Mouse (Mus musculus) hindbrain, embryonic 15.5 days (tissue): ENCODE results near the gene Nudt14. TPM values are rescaled to one million over a fixed set of nuclear protein-coding genes. Genes with fewer than 3 reads are reported as not detected.

Experiments used
- ATAC-seq: fragments of 200-750 bp; cut with Nextera tagmentation; 2 replicates; pipeline ENCODE4 v1.8.0; 2017; ENCODE audit warnings: low read depth, moderate number of reproducible peaks, moderate TSS enrichment; ENCODE audit not compliant: low FRiP score
- H3K27ac ChIP-seq: fragments of 300-500 bp; sonication (generic); replicated peaks from 2 replicates; pipeline ENCODE4 v1.5.1; 2015; ENCODE audit warnings: mild to moderate bottlenecking, inconsistent platforms
- H3K27me3 ChIP-seq: fragments of 300-500 bp; sonication (generic); 2 replicates; pipeline ENCODE4 v1.6.1; 2015; ENCODE audit warnings: control low read depth, inconsistent platforms
- H3K36me3 ChIP-seq: fragments of 300-500 bp; sonication (generic); 2 replicates; pipeline ENCODE4 v1.6.1; 2015; ENCODE audit warnings: control low read depth, inconsistent platforms
- H3K4me1 ChIP-seq: fragments of 300-500 bp; sonication (generic); replicated peaks from 2 replicates; pipeline ENCODE4 v1.6.1; 2015; ENCODE audit warnings: control low read depth, inconsistent platforms
- H3K4me2 ChIP-seq: fragments of 300-500 bp; sonication (generic); 2 replicates; pipeline ENCODE4 v1.6.1; 2015; ENCODE audit warnings: moderate library complexity, mild to moderate bottlenecking, inconsistent platforms
- H3K4me3 ChIP-seq: fragments of 300-500 bp; sonication (generic); 2 replicates; pipeline ENCODE4 v1.5.1; 2015; ENCODE audit warnings: mild to moderate bottlenecking, inconsistent platforms
- H3K9ac ChIP-seq: fragments of 300-500 bp; sonication (generic); 2 replicates; pipeline ENCODE4 v1.6.1; 2015; ENCODE audit warnings: inconsistent platforms
- H3K9me3 ChIP-seq: fragments of 300-500 bp; sonication (generic); 2 replicates; pipeline ENCODE4 v1.6.1; 2016; ENCODE audit warnings: control low read depth, inconsistent platforms
- WGBS: fragments of 180-500 bp; shearing (Covaris S2); methylation state at CpG from one replicate; pipeline ENCODE4 v1.1.7; 2015; 5-methylcytosine and 5-hydroxymethylcytosine counted together
- microRNA-seq: library from miRNA; unstranded; fragments of <30 nt; microRNA quantifications from one replicate; pipeline ENCODE4, GENCODE M21; 2016
- polyA plus RNA-seq: library from polyadenylated mRNA; unstranded; fragments of >200 nt; fragmentation: Nextera tagmentation; extraction: Ambion mirVana; gene quantifications from 2 replicates; pipeline ENCODE4 v1.2.1, GENCODE M21; 2015

Nudt14 gene
- polyA plus RNA-seq, 1 experiment from 2014 or later = 60.9 TPM

DNA sequence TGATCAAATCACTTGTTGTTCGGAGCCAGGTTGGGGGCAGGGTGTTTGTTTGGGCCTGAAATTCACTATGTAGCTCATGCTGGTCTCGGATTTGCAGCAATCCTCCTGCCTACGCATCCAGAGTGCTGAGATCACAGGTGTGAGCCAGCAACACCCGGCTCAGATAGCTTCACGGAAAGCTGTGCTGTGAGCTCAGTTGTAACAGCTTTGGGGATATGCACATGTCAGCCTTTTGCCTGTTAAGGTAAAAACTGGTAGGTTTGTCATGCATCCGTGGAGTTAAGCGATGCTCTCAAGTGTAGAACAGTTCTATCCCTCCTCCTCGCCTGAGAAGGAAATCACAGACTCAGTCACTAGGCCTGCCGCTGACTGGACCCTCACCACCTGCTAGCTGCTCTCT lies 41.3 kb downstream of the Nudt14 start:
- no peak for ATAC-seq
- no peaks in the 10 kb centered on the region for H3K36me3 ChIP-seq
- H3K4me2 ChIP-seq = no peak overlapping the region
- no peak overlapping the region for H3K4me3 ChIP-seq
- WGBS = 85% methylated on average over 9 of the region's 9 CpGs
- H3K4me1 ChIP-seq = peaks cover 10% of the 10 kb centered on the region
- no peaks in the 10 kb centered on the region for H3K27me3 ChIP-seq
- H3K9me3 ChIP-seq = no peaks in the 10 kb centered on the region
- no peak overlapping the region for H3K9ac ChIP-seq
- no peak overlapping the region for H3K27ac ChIP-seq

DNA sequence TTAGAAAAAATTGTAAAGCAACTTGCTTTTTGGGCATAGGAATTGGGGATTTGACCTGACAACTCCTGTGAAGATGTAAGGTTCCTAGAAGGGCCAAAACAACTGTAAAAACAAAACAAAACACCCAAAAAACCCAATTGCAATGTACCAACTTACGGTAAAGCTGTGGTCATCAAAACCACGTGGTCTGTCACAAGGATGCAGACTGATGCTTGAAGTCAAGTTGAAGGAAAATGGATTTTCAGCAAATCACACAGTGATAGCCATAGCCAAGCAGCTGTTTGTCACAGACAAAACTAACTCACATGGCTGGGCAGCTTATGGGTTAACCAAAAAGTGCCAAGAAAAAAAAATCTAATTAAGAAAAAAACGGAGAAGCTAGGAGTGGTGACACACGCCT lies 43.0 kb downstream of the Nudt14 start:
- Histone ChIP-seq H3K9ac (no peak overlapping the region), H3K9me3 (no peaks in the 10 kb centered on the region), H3K4me1 (peaks cover 15% of the 10 kb centered on the region), H3K4me2 (no peak overlapping the region), H3K4me3 (no peak overlapping the region), H3K36me3 (no peaks in the 10 kb centered on the region), H3K27me3 (no peaks in the 10 kb centered on the region), H3K27ac (no peak overlapping the region)
- ATAC-seq = no peak
- WGBS = 55% methylated on average over 4 of the region's 4 CpGs

DNA sequence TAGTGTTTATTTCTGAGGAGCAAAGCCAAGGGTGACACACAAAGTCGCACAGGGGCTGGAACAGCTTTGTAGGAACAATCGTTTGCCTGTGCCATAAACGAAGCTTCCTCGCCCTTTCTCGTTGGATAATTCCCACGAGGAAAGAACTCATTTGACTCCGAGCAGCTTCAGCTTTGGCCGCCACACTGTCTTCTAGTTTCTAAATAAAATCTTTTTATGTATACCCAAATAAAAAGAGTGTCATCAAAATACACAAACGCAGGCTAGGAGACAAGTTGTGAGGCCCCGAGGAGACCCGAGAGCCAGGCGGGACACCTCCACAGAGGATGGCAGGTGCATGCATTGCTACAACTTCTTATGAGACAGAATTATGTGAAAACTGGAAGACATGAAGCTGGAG lies 43.6 kb downstream of the Nudt14 start:
- H3K27me3 ChIP-seq = no peaks in the 10 kb centered on the region
- no peak for ATAC-seq
- no peak overlapping the region for H3K9ac ChIP-seq
- no peak overlapping the region for H3K4me3 ChIP-seq
- no peaks in the 10 kb centered on the region for H3K9me3 ChIP-seq
- H3K4me2 ChIP-seq = peak overlapping the region; percentile 43; the same call in 1 of the 2 replicates
- H3K36me3 ChIP-seq = no peaks in the 10 kb centered on the region
- WGBS = 54% methylated on average over 12 of the region's 12 CpGs
- peak overlapping the region; percentile 10; the same call in 1 of the 2 replicates for H3K27ac ChIP-seq
- peaks cover 15% of the 10 kb centered on the region for H3K4me1 ChIP-seq

DNA sequence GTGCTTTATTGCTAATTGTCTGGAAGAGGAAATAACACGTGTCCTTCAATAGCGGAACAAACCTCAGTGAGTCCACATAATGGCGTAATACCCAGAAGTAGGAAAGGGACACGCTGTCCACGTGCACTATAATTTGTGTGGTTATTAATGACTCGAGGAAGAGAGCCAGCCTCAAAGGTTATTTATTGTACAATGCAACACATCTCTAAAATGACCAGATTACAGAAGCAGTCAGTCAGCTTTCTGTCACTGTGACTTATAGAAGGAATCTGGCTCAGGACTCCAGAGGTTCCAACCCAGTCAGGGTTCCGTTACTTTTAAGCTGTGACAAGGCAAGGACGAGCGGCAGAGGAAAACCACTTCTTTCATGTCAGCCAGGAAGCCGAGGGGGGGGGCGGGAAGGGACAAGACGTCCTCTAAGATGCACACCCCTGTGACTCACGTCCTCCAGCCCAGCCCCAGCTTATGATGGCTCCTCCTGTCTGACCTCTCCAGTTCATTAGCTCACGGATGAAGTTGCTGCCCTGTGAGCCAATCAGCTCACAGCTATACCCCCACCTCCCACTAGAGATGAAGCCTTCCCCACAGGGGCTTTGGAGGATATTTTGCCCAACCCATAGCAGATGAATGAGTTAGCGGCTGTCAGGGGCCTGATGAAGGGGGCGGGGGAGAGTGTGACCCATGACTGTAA lies 44.3 kb downstream of the Nudt14 start:
- H3K4me2 ChIP-seq = peak overlapping the region; percentile 43
- H3K9ac ChIP-seq = no peak overlapping the region
- no peak overlapping the region for H3K4me3 ChIP-seq
- peak; percentile 79; the same call in 1 of the 2 replicates for ATAC-seq
- WGBS = 28% methylated on average over 16 of the region's 16 CpGs
- no peaks in the 10 kb centered on the region for H3K36me3 ChIP-seq
- peaks cover 15% of the 10 kb centered on the region for H3K4me1 ChIP-seq
- peak overlapping the region; percentile 10; the same call in 1 of the 2 replicates for H3K27ac ChIP-seq
- H3K27me3 ChIP-seq = no peaks in the 10 kb centered on the region
- H3K9me3 ChIP-seq = no peaks in the 10 kb centered on the region

DNA sequence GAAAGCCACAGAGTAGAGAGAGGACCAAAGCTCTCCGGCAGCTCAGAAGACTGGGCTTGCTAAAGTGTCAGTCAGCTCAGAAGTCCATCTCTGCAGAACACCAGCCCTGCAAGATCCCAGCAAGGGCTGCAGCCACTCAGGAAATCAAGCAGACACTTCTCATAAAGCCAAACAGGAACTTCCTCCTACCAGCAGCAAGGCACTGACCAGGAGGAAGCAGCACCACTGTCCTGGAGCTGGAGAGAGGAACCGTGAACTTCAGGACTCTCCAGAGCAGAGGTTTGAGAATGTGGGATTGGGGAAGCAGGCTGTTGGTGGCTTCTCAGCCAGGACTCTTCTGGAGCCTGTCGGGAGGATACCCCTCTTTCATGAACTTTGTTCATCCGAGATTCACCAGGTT lies 47.0 kb downstream of the Nudt14 start:
- Histone ChIP-seq H3K9ac (no peak overlapping the region), H3K4me2 (no peak overlapping the region), H3K36me3 (no peaks in the 10 kb centered on the region), H3K9me3 (no peaks in the 10 kb centered on the region), H3K4me1 (peaks cover 15% of the 10 kb centered on the region), H3K4me3 (no peak overlapping the region), H3K27me3 (no peaks in the 10 kb centered on the region), H3K27ac (0 out of 2 replicates have a peak overlapping the region, but pooled peaks have one; percentile 21)
- 76% methylated on average over 4 of the region's 4 CpGs for WGBS
- no peak for ATAC-seq

DNA sequence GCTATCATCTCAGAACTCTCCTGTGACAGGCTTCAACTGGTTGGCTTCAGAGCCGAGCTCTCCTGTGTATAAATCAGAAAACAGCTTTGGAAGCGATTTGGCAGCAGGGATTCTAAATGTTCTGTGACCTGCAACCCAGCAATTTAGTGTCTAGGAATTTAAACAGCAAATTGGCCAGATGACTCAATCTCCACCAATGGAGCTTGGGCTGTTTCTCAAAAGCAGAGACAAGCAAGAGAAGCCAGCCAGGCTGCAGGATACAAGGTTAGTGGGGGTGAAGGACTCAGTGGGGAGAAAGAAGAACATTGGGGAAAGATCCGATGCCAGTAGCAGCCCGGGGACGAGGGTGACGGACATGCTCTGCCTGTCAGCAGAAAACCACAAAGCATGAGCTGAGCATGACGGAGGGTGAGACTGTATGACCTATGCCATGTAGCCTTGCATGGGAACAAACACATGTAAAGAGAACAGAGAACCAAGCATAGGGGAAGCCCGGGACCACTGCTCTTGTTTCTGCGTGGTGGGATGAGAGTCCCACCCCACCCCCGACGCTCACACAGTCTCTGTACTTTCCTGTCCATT lies 47.5 kb downstream of the Nudt14 start:
- Histone ChIP-seq H3K36me3 (no peaks in the 10 kb centered on the region), H3K4me2 (no peak overlapping the region), H3K27me3 (no peaks in the 10 kb centered on the region), H3K4me3 (no peak overlapping the region), H3K4me1 (peaks cover 15% of the 10 kb centered on the region), H3K9ac (no peak overlapping the region), H3K9me3 (no peaks in the 10 kb centered on the region), H3K27ac (no peak overlapping the region; the same call in 1 of the 2 replicates)
- 63% methylated on average over 11 of the region's 11 CpGs for WGBS
- ATAC-seq = no peak

DNA sequence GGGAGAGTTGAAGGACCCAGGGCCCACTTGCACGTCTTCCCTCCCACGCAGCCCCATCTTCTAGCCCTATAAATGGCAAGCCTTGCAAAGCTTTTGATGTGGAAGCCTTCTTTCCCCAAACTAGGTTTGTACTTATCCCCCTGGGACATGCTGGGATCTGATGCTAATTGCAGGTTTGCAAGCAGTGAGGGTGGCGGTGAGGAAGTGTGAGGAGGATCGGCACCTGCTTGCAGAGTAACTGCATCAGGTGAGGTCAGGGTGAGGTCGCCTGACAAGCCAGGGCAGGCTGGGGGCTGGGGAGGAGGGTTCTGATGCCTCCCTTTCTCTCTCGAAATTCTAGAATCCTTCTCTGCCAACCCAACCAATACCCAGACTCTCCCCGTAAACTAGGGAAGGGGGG lies 56.5 kb downstream of the Nudt14 start:
- Histone ChIP-seq H3K9ac (no peak overlapping the region), H3K9me3 (no peaks in the 10 kb centered on the region), H3K4me1 (no peaks in the 10 kb centered on the region), H3K27ac (no peak overlapping the region), H3K27me3 (no peaks in the 10 kb centered on the region), H3K36me3 (no peaks in the 10 kb centered on the region), H3K4me3 (no peak overlapping the region), H3K4me2 (no peak overlapping the region)
- no peak for ATAC-seq
- 66% methylated on average over 7 of the region's 7 CpGs for WGBS

Small RNA genes within 50 kb of the gene (microRNA-seq; reads per million reads assigned to microRNA genes)
- not detected for gene Mir6941

Other genes with a start within 250 kb of the Nudt14 start
- gene Cep170b, start 221.7 kb downstream of the Nudt14 start, polyA plus RNA-seq = 45.7 and 48.8 TPM in 2 replicates
- 6.3 and 9.2 TPM in 2 replicates for gene Pld4, start 181.5 kb downstream of the Nudt14 start, polyA plus RNA-seq
- 1.8 and 3.3 TPM in 2 replicates for gene Ahnak2, start 139.5 kb downstream of the Nudt14 start, polyA plus RNA-seq
- 21.6 and 22.7 TPM in 2 replicates for gene Clba1, start 133.2 kb downstream of the Nudt14 start, polyA plus RNA-seq
- gene Cdca4, start 112.7 kb downstream of the Nudt14 start, polyA plus RNA-seq = 37.3 and 44.6 TPM in 2 replicates
- not detected in 2 replicates for gene Gpr132, start 73.9 kb downstream of the Nudt14 start, polyA plus RNA-seq
- 13.7 and 14.4 TPM in 2 replicates for gene Jag2, start 12.3 kb downstream of the Nudt14 start, polyA plus RNA-seq
- gene Btbd6, start 34.4 kb upstream of the Nudt14 start, polyA plus RNA-seq = 53.0 and 56.6 TPM in 2 replicates
- 49.3 and 51.3 TPM in 2 replicates for gene Brf1, start 58.6 kb upstream of the Nudt14 start, polyA plus RNA-seq
- 30.2 and 32.3 TPM in 2 replicates for gene Pacs2, start 72.4 kb upstream of the Nudt14 start, polyA plus RNA-seq
- gene Tex22, start 132.4 kb upstream of the Nudt14 start, polyA plus RNA-seq = not detected in 2 replicates
- gene Mta1, start 156.2 kb upstream of the Nudt14 start, polyA plus RNA-seq = 16.3 and 16.6 TPM in 2 replicates
- 294 and 336 TPM in 2 replicates for gene Crip2, start 198.1 kb upstream of the Nudt14 start, polyA plus RNA-seq
- gene Crip1, start 204.2 kb upstream of the Nudt14 start, polyA plus RNA-seq = 29.2 and 34.7 TPM in 2 replicates
- gene Tedc1, start 214.3 kb upstream of the Nudt14 start, polyA plus RNA-seq = 18.3 and 23.6 TPM in 2 replicates
- gene Tmem121, start 243.8 kb upstream of the Nudt14 start, polyA plus RNA-seq = 47.3 and 49.8 TPM in 2 replicates